Mouse (Mus musculus) heart, embryonic 13.5 days (tissue): ENCODE results near the gene Il18. TPM values are rescaled to one million over a fixed set of nuclear protein-coding genes. Genes with fewer than 3 reads are reported as not detected.
"Not testable (repeated sequence)": the region's sequence is repeated elsewhere in the genome, so short reads cannot be mapped to it uniquely, and the experiment has no call there.

ENCODE experiments used
- ATAC-seq: fragments of 200-750 bp; cut with Nextera tagmentation; 2 replicates; pipeline ENCODE4 v1.8.0; 2017; ENCODE audit warnings: moderate TSS enrichment; ENCODE audit not compliant: insufficient number of reproducible peaks, low FRiP score, low TSS enrichment; ENCODE audit errors: extremely low read depth
- H3K27ac ChIP-seq: fragments of 300-500 bp; sonication (generic); replicated peaks from 2 replicates; pipeline ENCODE4 v1.5.1; 2015; ENCODE audit warnings: moderate library complexity, mild to moderate bottlenecking, inconsistent platforms
- H3K27me3 ChIP-seq: fragments of 300-500 bp; sonication (generic); replicated peaks from 2 replicates; pipeline ENCODE4 v1.6.1; 2015; ENCODE audit warnings: mild to moderate bottlenecking, inconsistent platforms
- H3K36me3 ChIP-seq: fragments of 300-500 bp; sonication (generic); 2 replicates; pipeline ENCODE4 v1.6.1; 2015; ENCODE audit warnings: mild to moderate bottlenecking, inconsistent platforms
- H3K4me1 ChIP-seq: fragments of 300-500 bp; sonication (generic); 2 replicates; pipeline ENCODE4 v1.6.1; 2015; ENCODE audit warnings: inconsistent platforms
- H3K4me2 ChIP-seq: fragments of 300-500 bp; sonication (generic); 2 replicates; pipeline ENCODE4 v1.6.1; 2015; ENCODE audit warnings: inconsistent platforms, mild to moderate bottlenecking, moderate library complexity
- H3K4me3 ChIP-seq: fragments of 300-500 bp; sonication (generic); 2 replicates; pipeline ENCODE4 v1.5.1; 2015; ENCODE audit warnings: moderate library complexity, mild to moderate bottlenecking, inconsistent platforms
- H3K9ac ChIP-seq: fragments of 300-500 bp; sonication (generic); 2 replicates; pipeline ENCODE4 v1.6.1; 2015; ENCODE audit warnings: inconsistent platforms, mild to moderate bottlenecking, moderate library complexity
- H3K9me3 ChIP-seq: fragments of 300-500 bp; sonication (generic); 2 replicates; pipeline ENCODE4 v1.6.1; 2016; ENCODE audit warnings: inconsistent platforms
- WGBS: fragments of 180-500 bp; shearing (Covaris S2); methylation state at CpG from one replicate; pipeline ENCODE4 v1.1.7; 2015; ENCODE audit warnings: mixed read lengths; 5-methylcytosine and 5-hydroxymethylcytosine counted together
- polyA plus RNA-seq: library from polyadenylated mRNA; unstranded; fragments of >200 nt; fragmentation: Nextera tagmentation; extraction: Ambion mirVana; gene quantifications from 2 replicates; pipeline ENCODE4 v1.2.1, GENCODE M21; 2015

Il18 gene
- polyA plus RNA-seq, 1 experiment from 2014 or later, result 7.1 TPM

- ATAC-seq, result peak; percentile 81
- no peaks in the 10 kb centered on the region for H3K9me3 ChIP-seq
- no peaks in the 10 kb centered on the region for H3K27me3 ChIP-seq
- H3K4me2 ChIP-seq, result peak overlapping the region; percentile 92
- peaks cover 36% of the 10 kb centered on the region for H3K4me1 ChIP-seq
- peak overlapping the region; percentile 92 for H3K27ac ChIP-seq
- H3K36me3 ChIP-seq, result peaks cover 62% of the 10 kb centered on the region
- 0% methylated on average over 24 of the region's 24 CpGs for WGBS
- peak overlapping the region; percentile 93 for H3K4me3 ChIP-seq
- H3K9ac ChIP-seq, result peak overlapping the region; percentile 95
Measured at GRCm38 (mm10) chr9:50603998-50604324, 49.3 kb downstream of the Il18 start.

GRCm38 (mm10) chr9:50604338-50604737 is 49.7 kb downstream of the Il18 start:
- Histone ChIP-seq H3K27me3 (no peaks in the 10 kb centered on the region), H3K36me3 (peaks cover 61% of the 10 kb centered on the region), H3K4me1 (peaks cover 36% of the 10 kb centered on the region), H3K4me3 (peak overlapping the region; percentile 93), H3K9me3 (no peaks in the 10 kb centered on the region), H3K4me2 (peak overlapping the region; percentile 92), H3K27ac (peak overlapping the region; percentile 92), H3K9ac (peak overlapping the region; percentile 95)
- no peak for ATAC-seq
- 0% methylated on average over 6 of the region's 6 CpGs for WGBS

- no peak for ATAC-seq
- Histone ChIP-seq H3K9ac (no peak overlapping the region), H3K9me3 (no peaks in the 10 kb centered on the region), H3K27ac (no peak overlapping the region), H3K36me3 (peaks cover 81% of the 10 kb centered on the region), H3K4me3 (no peak overlapping the region), H3K4me1 (peaks cover 10% of the 10 kb centered on the region), H3K27me3 (no peaks in the 10 kb centered on the region), H3K4me2 (no peak overlapping the region)
- WGBS, result 88% methylated on average over 4 of the region's 4 CpGs
Measured at GRCm38 (mm10) chr9:50612115-50612514, 57.5 kb downstream of the Il18 start.

GRCm38 (mm10) chr9:50616161-50616560 is 61.5 kb downstream of the Il18 start:
- no peak overlapping the region; the same call in 1 of the 2 replicates for H3K27ac ChIP-seq
- H3K9ac ChIP-seq, result peak overlapping the region; percentile 96
- peaks cover 15% of the 10 kb centered on the region for H3K4me1 ChIP-seq
- no peak for ATAC-seq
- H3K9me3 ChIP-seq, result no peaks in the 10 kb centered on the region
- peak overlapping the region; percentile 99 for H3K4me3 ChIP-seq
- peaks cover 42% of the 10 kb centered on the region for H3K36me3 ChIP-seq
- peak overlapping the region; percentile 91 for H3K4me2 ChIP-seq
- no peaks in the 10 kb centered on the region for H3K27me3 ChIP-seq
- WGBS, result 35% methylated on average over 11 of the region's 11 CpGs

GRCm38 (mm10) chr9:50616766-50617603 is 62.4 kb downstream of the Il18 start, which contains the start of the genes Pih1d2 and Nkapd1:
Gene Pih1d2 (plus strand): TSS chr9:50617321.
Gene Nkapd1 (minus strand): TSS chr9:50617464.
- Histone ChIP-seq H3K4me1 (peaks cover 15% of the 10 kb centered on the region), H3K9ac (peak within 1 kb of the TSS; percentile 96), H3K9me3 (no peaks in the 10 kb centered on the region), H3K36me3 (peaks cover 34% of the 10 kb centered on the region), H3K27ac (peak within 1 kb of the TSS; percentile 93), H3K27me3 (no peaks in the 10 kb centered on the region), H3K4me2 (peak within 1 kb of the TSS; percentile 91), H3K4me3 (peak within 1 kb of the TSS; percentile 99)
- WGBS, result under 1% methylated on average over 81 of the region's 81 CpGs
- peak; percentile 85 for ATAC-seq

- H3K27me3 ChIP-seq, result no peaks in the 10 kb centered on the region
- 56% methylated on average over 9 of the region's 9 CpGs for WGBS
- peaks cover 25% of the 10 kb centered on the region for H3K36me3 ChIP-seq
- peak overlapping the region; percentile 99 for H3K4me3 ChIP-seq
- H3K4me2 ChIP-seq, result peak overlapping the region; percentile 91
- peak overlapping the region; percentile 96; the same call in 1 of the 2 replicates for H3K9ac ChIP-seq
- H3K27ac ChIP-seq, result no peak overlapping the region
- peaks cover 15% of the 10 kb centered on the region for H3K4me1 ChIP-seq
- no peaks in the 10 kb centered on the region for H3K9me3 ChIP-seq
- ATAC-seq, result no peak
Measured at GRCm38 (mm10) chr9:50617794-50618330, 63.2 kb downstream of the Il18 start.

GRCm38 (mm10) chr9:50630903-50631302 is 76.3 kb downstream of the Il18 start:
- H3K4me1 ChIP-seq, H3K27ac ChIP-seq, H3K27me3 ChIP-seq, H3K9me3 ChIP-seq, H3K4me3 ChIP-seq, H3K4me2 ChIP-seq, ATAC-seq, H3K9ac ChIP-seq: not testable (repeated sequence)
- WGBS, result 89% methylated on average over 6 of the region's 8 CpGs
- H3K36me3 ChIP-seq, result peaks cover 33% of the 10 kb centered on the region

Other genes with a start within 250 kb of the Il18 start
- 239 and 258 TPM in 2 replicates for gene Rpl10-ps3, start 209.9 kb upstream of the Il18 start, polyA plus RNA-seq
- gene Plet1, start 60.3 kb upstream of the Il18 start, polyA plus RNA-seq, result 0.14 and 0.19 TPM in 2 replicates
- 76.0 and 79.3 TPM in 2 replicates for gene Pts, start 26.1 kb upstream of the Il18 start, polyA plus RNA-seq
- gene Bco2, start 354 bp downstream of the Il18 start, polyA plus RNA-seq, result 0.20 TPM in 1 of 2 replicates, not detected in the other
- not detected in 2 replicates for gene Tex12, start 6.5 kb downstream of the Il18 start, polyA plus RNA-seq
- gene Sdhd, start 49.0 kb downstream of the Il18 start, polyA plus RNA-seq, result 568 and 646 TPM in 2 replicates
- 247 and 287 TPM in 2 replicates for gene Timm8b, start 49.1 kb downstream of the Il18 start, polyA plus RNA-seq
- 1.8 and 3.2 TPM in 2 replicates for gene Pih1d2, start 62.5 kb downstream of the Il18 start, polyA plus RNA-seq
- 15.1 and 15.5 TPM in 2 replicates for gene Nkapd1, start 62.6 kb downstream of the Il18 start, polyA plus RNA-seq
- 106 and 116 TPM in 2 replicates for gene Dlat, start 105.0 kb downstream of the Il18 start, polyA plus RNA-seq
- 7.5 and 8.1 TPM in 2 replicates for gene Dixdc1, start 184.7 kb downstream of the Il18 start, polyA plus RNA-seq
- 9.7 and 10.2 TPM in 2 replicates for gene 2310030G06Rik, start 191.7 kb downstream of the Il18 start, polyA plus RNA-seq
- gene Cryab, start 196.5 kb downstream of the Il18 start, polyA plus RNA-seq, result 1,022 and 1,124 TPM in 2 replicates
- 260 and 319 TPM in 2 replicates for gene Hspb2, start 197.5 kb downstream of the Il18 start, polyA plus RNA-seq
- 8.2 and 8.5 TPM in 2 replicates for gene Fdxacb1, start 213.4 kb downstream of the Il18 start, polyA plus RNA-seq
- 27.3 and 31.9 TPM in 2 replicates for gene Alg9, start 220.2 kb downstream of the Il18 start, polyA plus RNA-seq
- 24.5 and 25.9 TPM in 2 replicates for gene 1110032A03Rik, start 220.7 kb downstream of the Il18 start, polyA plus RNA-seq